ENCODE assay signal across 8 mouse cellular contexts in the genomic region with DNA sequence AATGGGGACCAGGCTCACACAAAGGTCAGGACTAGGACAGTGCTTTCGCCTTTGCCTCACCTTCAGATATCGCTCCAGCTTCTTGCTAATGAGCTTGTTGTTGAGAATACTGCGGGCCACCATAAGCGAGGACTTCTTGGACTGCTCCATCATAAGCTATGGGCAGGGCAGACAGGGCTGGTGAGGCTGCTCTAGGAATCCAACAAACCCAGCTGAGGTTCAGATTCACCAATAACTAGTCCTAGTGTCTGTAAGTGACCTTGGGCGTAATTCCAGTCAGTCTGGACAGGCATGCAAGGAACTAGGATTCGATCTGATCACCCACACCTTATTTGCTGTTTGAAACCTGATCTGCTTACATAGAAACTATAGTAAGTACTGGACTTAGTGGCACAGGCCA. TPM values are rescaled to one million over a fixed set of nuclear protein-coding genes. Genes with fewer than 3 reads are reported as not detected.
DNase-seq lines count a peak whose midpoint lies in the region; ATAC-seq and TF ChIP-seq lines count a peak whose summit lies in the region.

No protein-coding gene starts in this region.

- H3K4me2 ChIP-seq in hindbrain, embryonic 11.5 days (replicated peaks; ENCODE audit: low read depth, low read length) = peak overlapping the region; percentile 83

- WGBS in hindbrain, embryonic 11.5 days = 27% methylated on average over 6 of the region's 6 CpGs
- WGBS in macrophage (ENCODE audit: missing documents) = 46% methylated on average over 6 of the region's 6 CpGs

- peaks cover 59% of the 10 kb centered on the region for H3K79me2 ChIP-seq in macrophage (ENCODE audit: inconsistent target)

- H3K4me1 ChIP-seq in brown adipose tissue, adult 24 weeks (ENCODE audit: control insufficient read depth, insufficient read depth, insufficient read length, low read length) = 0 out of 2 replicates have a peak, but pooled peaks cover 3% of the 10 kb centered on the region
- H3K4me1 ChIP-seq in hindbrain, embryonic 11.5 days (replicated peaks; ENCODE audit: control insufficient read depth, insufficient read depth, low read length) = peaks cover 6% of the 10 kb centered on the region; the same call in 1 of the 2 replicates

- no peaks in the 10 kb centered on the region for H3K9me3 ChIP-seq in hindbrain, embryonic 11.5 days (ENCODE audit: control insufficient read depth, low read length)

- DNase-seq in left cerebral cortex, adult 2 months (ENCODE audit: extremely low spot score in 1 of 2, low spot score in 2 of 2) = no peak
- no peak for DNase-seq in left cerebral cortex, postnatal 10 days (ENCODE audit: extremely low spot score in 1 of 2, low spot score in 2 of 2)
- no peak for DNase-seq in hindbrain, embryonic 11.5 days (ENCODE audit: low spot score)
- DNase-seq in retina, postnatal 1 day = no peak
- no peak for DNase-seq in embryo, embryonic 11 days

- H3K27me3 ChIP-seq in hindbrain, embryonic 11.5 days (ENCODE audit: control insufficient read depth, insufficient read depth, low read length) = no peaks in the 10 kb centered on the region

- ATAC-seq in hindbrain, embryonic 11.5 days (ENCODE audit: low FRiP score) = no peak
- no peak for ATAC-seq in frontal cortex, adult (ENCODE audit: low TSS enrichment)

- H3K27ac ChIP-seq in left cerebral cortex, adult 2 months = peak overlapping the region; percentile 91
- peak overlapping the region; percentile 74 for H3K27ac ChIP-seq in brown adipose tissue, adult 24 weeks (replicated peaks; ENCODE audit: low read depth, low read length)
- H3K27ac ChIP-seq in hindbrain, embryonic 11.5 days (ENCODE audit: low read depth, low read length) = peak overlapping the region; percentile 91
- H3K27ac ChIP-seq in macrophage = peak overlapping the region; percentile 65

- H3K36me3 ChIP-seq in hindbrain, embryonic 11.5 days (ENCODE audit: control insufficient read depth, insufficient read depth, low read length) = peaks cover 2% of the 10 kb centered on the region; the same call in 1 of the 2 replicates
- H3K36me3 ChIP-seq in macrophage (ENCODE audit: inconsistent target) = peaks cover 24% of the 10 kb centered on the region

- TF ChIP-seq CTCF in left cerebral cortex, adult 2 months (IDR thresholded peaks at IDR 0.05) = no peak

- peak overlapping the region; percentile 93 for H3K4me3 ChIP-seq in left cerebral cortex, adult 2 months
- peak overlapping the region; percentile 79 for H3K4me3 ChIP-seq in brown adipose tissue, adult 24 weeks (ENCODE audit: insufficient read depth, low read depth, low read length)
- H3K4me3 ChIP-seq in hindbrain, embryonic 11.5 days (ENCODE audit: low read depth, low read length) = peak overlapping the region; percentile 87
- peak overlapping the region; percentile 97 for H3K4me3 ChIP-seq in macrophage (ENCODE audit: inconsistent target)

- H3K9ac ChIP-seq in hindbrain, embryonic 11.5 days (ENCODE audit: low read depth, low read length) = peak overlapping the region; percentile 90

- intact Hi-C loops in left cerebral cortex, adult 2 months (cut with DNase I) = no loop called here
- intact Hi-C loops in left cerebral cortex, postnatal 10 days (cut with DNase I) = no loop called here

RNA-seq across cellular contexts. Expression of a gene that starts 0.8 kb away (rescaled TPM):
- 100 to 1,000 TPM in 1 of 2 experiments, 10 to 100 TPM in 1; 99.6 to 110 TPM for total RNA-seq in left cerebral cortex, adult 2 months (2021)
- 10 to 100 TPM; 90.9 to 94.2 TPM for total RNA-seq in left cerebral cortex, postnatal 10 days (2021)
- polyA plus RNA-seq in brown adipose tissue, adult 24 weeks (2012; ENCODE audit: insufficient read depth, insufficient read length, missing spikeins) = 20.9 and 26.8 TPM in 2 replicates
- 54.4 and 66.2 TPM in 2 replicates for polyA plus RNA-seq in hindbrain, embryonic 11.5 days (2014; fragmentation: Nextera tagmentation; extraction: Ambion mirVana)
- total RNA-seq in macrophage (2018; cell fraction: chromatin; rRNA removed) = 100 to 1,000 TPM in 24 of 26 experiments, 10 to 100 TPM in 2; 74.8 to 513 (median 284) TPM
- total RNA-seq in macrophage (2018; cell fraction: cytosol; rRNA removed) = 10 to 100 TPM in 25 of 26 experiments, 1 to 10 TPM in 1; 9.3 to 42.5 (median 29.9) TPM
- total RNA-seq in macrophage (2018; cell fraction: nucleus; rRNA removed) = 100 to 1,000 TPM in 13 of 26 experiments, 10 to 100 TPM in 13; 43.1 to 200 (median 107) TPM
- 38.9 to 55.8 TPM (median 43.9 TPM) in 3 replicates for polyA plus RNA-seq in macrophage (2018)

RNA-seq across cellular contexts. Expression of a gene that starts 28.6 kb away (rescaled TPM):
- 100 to 1,000 TPM; 230 to 236 TPM for total RNA-seq in left cerebral cortex, adult 2 months (2021)
- total RNA-seq in left cerebral cortex, postnatal 10 days (2021) = 100 to 1,000 TPM; 128 to 135 TPM
- polyA plus RNA-seq in brown adipose tissue, adult 24 weeks (2012; ENCODE audit: insufficient read depth, insufficient read length, missing spikeins) = 23.0 and 27.9 TPM in 2 replicates
- 69.3 and 80.1 TPM in 2 replicates for polyA plus RNA-seq in hindbrain, embryonic 11.5 days (2014; fragmentation: Nextera tagmentation; extraction: Ambion mirVana)
- 100 to 1,000 TPM in 20 of 26 experiments, 10 to 100 TPM in 6; 36.7 to 321 (median 192) TPM for total RNA-seq in macrophage (2018; cell fraction: chromatin; rRNA removed)
- 10 to 100 TPM; 14.7 to 32.3 (median 21.5) TPM for total RNA-seq in macrophage (2018; cell fraction: cytosol; rRNA removed)
- 100 to 1,000 TPM in 9 of 26 experiments, 10 to 100 TPM in 17; 24.8 to 179 (median 86.1) TPM for total RNA-seq in macrophage (2018; cell fraction: nucleus; rRNA removed)
- polyA plus RNA-seq in macrophage (2018) = 20.2 to 41.0 TPM (median 33.8 TPM) in 3 replicates

RNA-seq across cellular contexts. Expression of a gene that starts 37.3 kb away (rescaled TPM):
- 100 to 1,000 TPM; 121 to 138 TPM for total RNA-seq in left cerebral cortex, adult 2 months (2021)
- total RNA-seq in left cerebral cortex, postnatal 10 days (2021) = 100 to 1,000 TPM; 115 to 123 TPM
- polyA plus RNA-seq in brown adipose tissue, adult 24 weeks (2012; ENCODE audit: insufficient read depth, insufficient read length, missing spikeins) = 19.2 and 20.7 TPM in 2 replicates
- polyA plus RNA-seq in hindbrain, embryonic 11.5 days (2014; fragmentation: Nextera tagmentation; extraction: Ambion mirVana) = 87.0 and 98.5 TPM in 2 replicates
- 100 to 1,000 TPM; 214 to 341 (median 254) TPM for total RNA-seq in macrophage (2018; cell fraction: chromatin; rRNA removed)
- total RNA-seq in macrophage (2018; cell fraction: cytosol; rRNA removed) = 100 to 1,000 TPM in 14 of 26 experiments, 10 to 100 TPM in 12; 75.7 to 114 (median 101) TPM
- 100 to 1,000 TPM; 133 to 233 (median 171) TPM for total RNA-seq in macrophage (2018; cell fraction: nucleus; rRNA removed)
- 51.6 to 129 TPM (median 55.6 TPM) in 3 replicates for polyA plus RNA-seq in macrophage (2018)
